Mouse (Mus musculus) forelimb bud, embryonic 11.5 days (tissue): ENCODE data around the gene Gm765.

Experiments used
- DNase-seq: peaks from one replicate; pipeline ENCODE4 v3.0.0-alpha.2; 2012; ENCODE audit warnings: low read depth, low spot score

The Gm765 gene

DNA sequence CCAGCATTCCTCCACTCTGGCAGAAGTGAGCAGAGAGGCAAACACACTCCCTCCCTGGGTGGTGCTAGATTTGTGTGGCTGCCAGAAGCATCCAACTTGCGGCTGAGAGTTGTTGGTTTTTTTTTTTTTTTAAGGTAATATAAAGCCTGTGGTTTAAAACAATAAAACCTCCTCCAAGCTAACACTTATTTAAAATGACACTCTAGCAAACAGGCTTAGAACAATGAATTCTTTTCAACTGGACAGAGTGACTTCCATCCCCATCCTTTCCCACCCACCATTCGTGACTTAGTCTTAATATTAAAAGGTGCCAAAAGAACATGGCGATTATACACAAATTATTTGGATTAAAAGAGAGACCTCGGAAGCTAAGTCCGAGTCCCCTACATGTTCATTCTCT is at the start of gene Gm765:
Gene Gm765 (minus strand): TSS at position 101 of the 400 bp plus-strand sequence.
- DNase-seq: no peak

DNA sequence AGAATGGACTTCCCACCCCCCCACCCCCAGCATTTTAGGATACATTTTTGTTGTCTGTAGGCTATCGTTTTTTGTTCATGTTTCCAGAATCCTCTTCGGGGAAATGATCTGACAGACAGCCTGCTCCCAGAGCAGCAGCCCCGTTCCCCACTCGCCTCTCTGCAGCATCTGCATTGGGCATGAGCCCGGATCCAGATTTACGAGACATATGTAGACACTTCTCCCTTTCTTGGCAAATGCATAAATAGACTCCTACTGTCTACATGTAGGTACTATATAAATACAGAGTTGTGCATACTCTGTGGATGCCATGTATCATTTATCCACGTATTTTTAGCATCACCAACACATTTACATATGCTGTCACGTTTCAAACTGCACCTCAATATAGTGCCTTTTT is 42.9 kb upstream of the Gm765 start:
- no peak for DNase-seq

DNA sequence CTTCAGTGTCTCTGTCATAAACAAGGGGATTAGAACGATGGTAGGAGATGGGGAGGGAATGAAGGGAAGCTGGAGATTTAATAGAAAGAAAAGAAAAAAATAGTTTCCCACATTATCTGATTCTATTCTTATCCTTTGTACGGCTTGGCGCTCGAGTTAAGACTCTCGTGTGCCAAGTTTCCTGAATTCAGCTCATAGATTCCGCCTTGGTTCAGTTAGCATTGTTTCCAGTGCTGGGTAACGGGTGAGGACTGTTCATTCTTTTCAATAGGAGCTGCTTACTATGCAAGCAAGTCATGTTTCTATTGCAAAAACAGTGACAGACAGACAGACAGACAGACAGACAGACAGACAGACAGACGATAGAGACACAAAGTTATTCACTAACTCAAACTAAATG is 41.9 kb upstream of the Gm765 start:
- DNase-seq: no peak

DNA sequence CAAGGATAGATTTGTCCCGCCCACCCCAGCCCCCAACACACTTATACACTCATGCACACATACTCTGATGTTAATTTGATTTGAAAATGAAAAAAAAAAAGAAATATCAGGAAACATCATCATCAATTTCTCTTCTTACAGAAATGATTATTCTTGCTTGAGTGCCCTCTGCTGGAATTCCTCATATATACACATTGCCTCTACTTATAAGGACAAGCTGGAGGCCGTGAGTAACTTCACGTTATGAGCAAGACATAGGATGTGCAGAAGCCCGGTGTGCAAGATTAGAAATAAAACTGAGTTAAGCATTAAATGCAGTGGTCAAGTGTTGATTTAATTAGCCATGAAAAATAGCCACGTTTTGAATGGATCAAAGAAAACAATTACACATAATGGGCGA is 40.9 kb upstream of the Gm765 start:
- peak; percentile 17 for DNase-seq

DNA sequence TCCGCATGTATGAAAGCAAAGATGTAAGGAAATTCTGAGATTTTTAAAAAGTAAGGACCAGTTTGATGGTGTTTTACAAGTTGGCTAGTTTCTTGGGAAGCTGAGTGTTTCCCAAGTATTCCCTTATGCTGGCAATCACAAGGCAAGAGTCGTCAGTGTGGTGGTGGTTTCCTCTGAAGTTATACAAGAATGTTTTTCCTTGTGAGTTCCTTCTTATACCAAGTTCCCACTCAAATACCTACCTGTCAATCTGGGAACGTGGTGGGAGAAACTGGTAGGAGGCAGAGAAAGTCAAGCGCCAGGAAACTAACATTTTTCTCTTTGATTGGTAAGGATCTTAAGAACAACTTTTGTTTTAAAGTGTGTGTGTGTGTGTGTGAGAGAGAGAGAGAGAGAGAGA is 23.6 kb upstream of the Gm765 start:
- no peak for DNase-seq

DNA sequence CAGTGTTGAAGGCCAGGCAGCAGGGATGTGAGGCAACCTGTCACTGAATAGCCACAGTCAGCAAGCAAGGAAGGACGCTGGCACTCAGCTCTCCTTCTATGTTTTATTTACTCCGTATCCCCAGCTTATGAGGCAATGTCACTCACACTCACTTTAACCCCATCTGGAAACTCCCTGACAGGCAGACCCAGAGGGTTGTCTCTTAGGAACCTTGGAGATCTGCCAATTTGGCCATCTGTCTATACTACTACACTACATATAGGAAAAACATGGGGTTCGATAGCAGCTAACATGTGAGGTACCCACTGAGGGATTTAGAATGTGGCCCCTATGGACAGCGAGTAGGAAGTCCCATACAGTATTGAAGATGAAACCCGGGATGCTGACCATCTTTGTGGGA is 12.7 kb upstream of the Gm765 start:
- no peak for DNase-seq

DNA sequence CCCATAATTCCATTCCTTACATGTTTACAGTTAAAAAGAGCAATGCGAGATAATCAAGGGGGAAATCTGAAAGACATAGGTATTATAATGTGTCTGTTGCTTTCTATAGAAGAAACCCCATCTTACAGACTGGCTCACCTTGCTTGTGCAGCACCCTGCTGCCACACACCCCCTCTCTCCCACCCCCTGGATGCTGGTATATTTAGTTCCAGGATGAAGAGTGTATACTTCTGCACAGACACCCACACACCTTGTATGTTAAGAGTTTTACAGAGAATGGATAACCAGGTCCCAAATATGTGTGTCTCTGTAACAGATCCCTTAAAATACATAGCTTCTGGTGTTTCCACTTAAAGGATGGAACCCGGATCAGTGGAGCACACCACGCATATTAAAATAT is 10.7 kb upstream of the Gm765 start:
- DNase-seq: no peak

DNA sequence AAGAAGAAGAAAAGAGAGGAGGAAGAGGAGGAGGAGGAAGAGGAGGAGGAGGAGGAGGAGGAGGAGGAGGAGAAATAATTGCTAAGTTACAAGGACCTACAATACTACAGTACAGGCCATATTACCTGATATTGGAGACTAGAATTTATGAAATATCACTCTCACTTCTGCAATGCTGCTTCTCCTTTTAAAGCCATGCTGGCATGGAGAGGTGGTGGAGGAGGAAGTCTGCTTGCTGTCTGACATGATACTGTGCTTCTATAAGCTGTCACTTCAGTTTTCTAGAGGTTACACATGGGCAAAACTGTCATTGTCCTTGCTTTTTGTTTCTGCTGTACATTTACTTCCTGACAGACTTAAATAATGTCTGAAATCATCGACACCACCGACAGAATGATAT is 9.8 kb downstream of the Gm765 start:
- no peak for DNase-seq

DNA sequence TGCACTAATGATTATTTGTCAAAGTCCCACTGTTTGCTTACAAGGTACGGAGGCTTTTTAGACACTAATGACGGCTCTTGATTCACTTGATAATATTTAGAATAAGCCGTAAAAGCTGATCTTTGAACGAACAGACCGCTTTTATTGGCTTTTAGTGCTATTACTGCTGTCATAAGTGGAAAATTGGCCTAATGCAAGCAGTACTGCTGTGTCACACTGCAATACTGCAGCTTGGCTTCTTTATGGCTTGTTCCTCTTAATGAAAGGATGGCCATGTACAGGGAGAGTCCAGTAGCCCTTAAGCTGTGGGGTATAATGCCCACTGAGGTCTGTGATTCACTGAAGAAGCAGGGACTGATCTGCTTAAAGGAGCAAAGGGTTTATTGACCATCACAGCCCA is 30.9 kb downstream of the Gm765 start:
- DNase-seq: no peak

DNA sequence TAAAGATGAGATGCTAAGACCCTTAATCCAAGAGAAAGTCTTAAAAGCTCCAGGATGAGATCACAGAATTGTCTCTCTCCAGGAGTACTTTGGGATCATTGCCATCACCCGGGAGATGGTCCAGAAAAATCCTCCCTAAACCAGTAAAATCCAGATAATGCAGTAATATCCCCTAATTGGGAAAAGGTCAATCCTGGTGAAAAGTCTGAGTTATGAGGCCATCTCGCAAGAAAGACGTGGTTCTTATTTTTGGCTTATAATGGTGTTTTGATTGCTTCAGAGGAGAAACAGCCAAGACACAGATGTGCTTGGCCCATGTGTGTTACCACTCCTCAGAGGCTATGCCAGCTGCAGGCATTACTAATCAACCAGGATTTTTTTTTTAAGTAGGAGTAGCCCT is 34.9 kb downstream of the Gm765 start:
- DNase-seq: no peak

DNA sequence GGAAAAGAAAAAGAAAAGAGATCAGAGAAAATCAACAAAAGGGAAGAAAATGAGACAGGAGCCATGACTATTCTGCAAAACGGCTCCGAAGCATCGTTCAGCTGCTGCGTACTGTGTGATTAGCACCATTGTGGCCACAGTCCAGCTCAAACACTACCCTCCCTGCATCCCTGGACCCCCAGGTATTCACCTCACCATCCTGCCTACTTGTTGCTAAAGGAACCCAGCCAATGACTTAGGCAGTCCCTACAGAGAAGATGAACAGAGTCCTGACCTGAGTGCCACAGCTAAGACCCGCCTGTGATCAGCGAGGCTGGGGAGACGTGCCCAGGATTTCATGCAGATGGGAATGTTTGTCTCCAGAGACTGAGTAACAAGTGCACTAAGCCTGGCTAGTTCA is 35.4 kb downstream of the Gm765 start:
- DNase-seq: no peak

DNA sequence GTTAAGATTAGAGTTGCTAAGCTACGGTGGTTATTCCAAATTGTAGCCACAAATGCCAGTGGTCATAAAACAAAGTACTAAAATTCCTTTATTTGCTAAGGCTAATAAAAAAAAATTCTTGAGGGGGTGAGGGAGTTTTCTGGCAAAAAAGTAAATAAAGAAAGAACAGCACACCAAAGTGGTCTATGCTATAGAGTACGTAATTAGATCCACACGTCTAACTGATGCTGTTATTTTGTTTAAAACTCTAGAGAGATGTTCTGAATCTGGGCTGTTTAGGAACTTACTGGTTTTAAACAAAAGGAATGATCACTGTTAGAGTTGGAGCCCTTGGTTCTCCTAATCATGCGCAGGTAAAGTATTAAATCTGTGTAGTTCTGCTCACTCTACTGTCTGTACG is 50.5 kb downstream of the Gm765 start:
- no peak for DNase-seq

DNA sequence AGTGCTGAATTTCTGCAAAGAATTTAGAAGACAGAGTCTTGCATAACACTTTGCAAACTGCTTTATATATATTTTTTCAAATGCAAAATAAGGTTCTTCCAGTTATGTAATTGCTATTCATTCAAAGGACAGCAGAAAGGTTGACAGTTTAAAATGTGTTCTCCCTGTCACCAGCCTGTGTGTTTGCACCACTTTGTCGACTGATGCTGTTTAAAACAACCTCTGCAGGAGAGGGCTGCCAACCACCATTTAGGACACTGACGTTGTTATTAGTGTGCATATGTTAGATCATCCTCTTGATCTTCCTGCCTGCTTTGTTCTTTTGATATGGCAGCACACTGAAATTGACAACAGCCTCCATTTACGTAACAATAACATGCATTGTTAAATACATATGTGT is 54.2 kb downstream of the Gm765 start:
- DNase-seq: no peak

DNA sequence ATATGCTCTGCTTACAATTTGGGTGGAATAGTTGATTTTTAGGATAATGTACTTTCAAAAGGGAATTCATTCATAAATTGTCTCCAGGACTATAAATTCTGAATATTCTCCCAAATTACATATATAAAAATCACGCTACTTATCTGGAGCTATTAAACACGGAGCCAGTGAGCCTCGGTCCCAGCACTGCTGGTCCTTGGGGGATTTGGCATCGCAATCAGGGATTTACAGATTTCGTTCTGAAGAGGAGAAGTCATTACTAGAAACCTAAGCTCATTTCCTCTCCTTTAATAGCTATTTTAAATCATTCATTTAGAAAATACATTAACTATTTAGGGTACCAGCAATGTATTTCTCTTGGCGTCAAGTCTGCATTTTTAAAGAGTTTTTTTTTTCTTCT is 55.0 kb downstream of the Gm765 start:
- DNase-seq: no peak

DNA sequence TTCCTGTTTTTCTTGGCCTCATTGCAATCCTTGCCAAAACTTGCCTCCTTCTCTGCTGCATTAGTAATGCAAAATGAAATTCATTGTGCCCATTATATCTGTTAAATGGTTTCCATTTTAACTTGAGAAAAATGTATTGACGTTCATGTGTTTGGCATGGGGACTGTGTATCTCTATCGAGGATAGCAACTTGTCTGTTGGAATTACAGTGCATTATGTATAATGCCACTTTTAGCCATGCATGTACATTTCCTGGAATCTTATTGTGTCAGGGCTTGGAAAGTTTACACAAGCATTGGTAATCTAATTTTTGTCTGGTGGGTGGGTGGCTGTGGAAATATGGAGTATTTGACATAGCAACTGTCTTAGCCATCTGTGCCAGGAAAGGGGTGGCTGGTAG is 57.4 kb downstream of the Gm765 start:
- DNase-seq: no peak

DNA sequence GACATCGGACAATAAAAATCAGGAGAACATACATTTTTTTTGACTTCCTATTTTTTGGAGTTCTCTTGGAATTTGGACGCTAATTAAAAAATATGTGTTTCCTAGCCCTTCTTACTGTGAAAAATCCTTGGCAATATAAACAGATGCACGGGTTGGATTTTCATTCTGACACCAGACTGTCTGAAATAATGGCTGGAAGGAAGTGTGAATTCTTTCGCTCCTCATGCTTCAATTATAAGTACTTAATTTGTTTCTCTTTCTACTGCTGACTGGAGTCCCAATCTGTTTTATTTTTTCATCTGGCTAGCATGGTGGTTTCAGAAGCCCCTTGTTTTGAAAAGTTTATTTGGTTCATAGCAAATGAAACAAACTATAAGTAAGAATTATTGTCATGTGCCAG is 59.8 kb downstream of the Gm765 start:
- DNase-seq: no peak

DNA sequence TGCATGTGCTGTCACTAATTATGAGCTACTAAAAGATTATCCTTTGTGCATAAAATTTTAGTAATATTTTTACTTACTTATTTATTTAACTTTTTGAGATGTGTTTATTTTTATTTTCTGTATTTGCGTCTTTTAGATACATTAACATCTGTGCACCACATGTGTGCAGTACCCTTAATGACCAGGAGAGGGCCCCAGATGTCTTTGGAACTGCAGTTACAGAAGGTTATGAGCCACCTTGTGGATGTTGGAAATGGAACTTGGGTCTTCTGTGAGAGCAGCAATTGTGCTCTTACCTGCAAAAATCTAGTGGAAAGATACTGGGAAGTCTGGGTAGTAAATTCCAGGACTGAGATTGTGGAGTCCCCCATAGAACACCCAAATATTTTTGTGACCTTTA is 71.0 kb downstream of the Gm765 start:
- peak; percentile 51 for DNase-seq

DNA sequence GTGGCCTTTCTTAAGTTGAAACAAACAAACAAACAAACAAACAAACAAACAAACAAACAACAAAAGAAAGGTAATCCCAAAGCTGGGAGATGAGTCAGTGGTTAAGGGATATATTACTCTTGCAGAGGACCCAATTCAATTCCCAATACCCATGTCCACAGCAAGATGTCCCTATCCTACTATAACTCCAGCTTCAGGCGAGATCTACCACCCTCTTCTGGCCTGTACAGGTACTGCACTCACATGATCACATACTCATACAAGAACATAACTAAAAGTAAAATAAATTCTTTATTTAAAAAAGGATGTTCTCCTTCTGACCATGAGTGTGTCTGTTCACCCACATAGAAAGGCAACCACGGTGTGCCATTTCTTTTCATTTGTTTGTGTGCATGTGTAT is 79.6 kb downstream of the Gm765 start:
- DNase-seq: no peak

DNA sequence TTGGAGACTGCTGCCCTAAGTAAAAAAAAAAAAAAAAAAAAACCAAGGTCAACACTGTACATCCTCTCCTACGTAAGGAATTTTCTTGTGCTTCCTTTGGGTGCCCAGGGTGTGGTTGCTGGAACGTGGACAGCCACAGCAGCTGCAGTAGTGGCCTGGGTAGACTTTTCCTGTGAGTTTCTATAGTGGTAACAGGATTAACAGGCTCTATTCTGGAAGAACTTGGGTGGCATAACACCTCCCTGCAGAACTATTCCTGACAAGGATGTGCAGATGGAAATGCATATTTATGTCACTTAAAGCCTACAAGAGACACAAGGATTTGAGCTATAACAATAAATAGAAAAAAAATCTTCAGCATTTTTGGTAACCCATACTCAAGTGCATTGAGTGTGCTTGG is 83.5 kb downstream of the Gm765 start:
- no peak for DNase-seq

DNA sequence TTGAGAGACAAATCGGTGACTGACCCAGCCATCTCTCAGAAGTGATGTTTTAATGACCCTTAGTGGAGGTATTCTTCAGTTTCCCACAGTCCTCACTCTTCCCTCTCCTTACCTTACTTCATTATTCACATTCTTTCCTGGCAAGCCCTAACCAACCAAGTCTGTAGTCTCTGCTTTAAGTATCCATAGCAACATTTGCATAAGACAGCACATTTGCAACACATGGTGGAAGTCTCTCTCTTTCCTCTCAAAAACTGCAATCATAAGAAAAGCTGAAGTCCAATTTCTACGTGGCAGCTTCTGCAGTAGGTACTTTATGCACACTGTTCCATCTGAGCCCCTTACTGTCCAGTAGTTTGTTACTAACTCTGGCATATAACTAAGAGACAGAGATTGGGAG is 96.1 kb downstream of the Gm765 start:
- DNase-seq: no peak

DNA sequence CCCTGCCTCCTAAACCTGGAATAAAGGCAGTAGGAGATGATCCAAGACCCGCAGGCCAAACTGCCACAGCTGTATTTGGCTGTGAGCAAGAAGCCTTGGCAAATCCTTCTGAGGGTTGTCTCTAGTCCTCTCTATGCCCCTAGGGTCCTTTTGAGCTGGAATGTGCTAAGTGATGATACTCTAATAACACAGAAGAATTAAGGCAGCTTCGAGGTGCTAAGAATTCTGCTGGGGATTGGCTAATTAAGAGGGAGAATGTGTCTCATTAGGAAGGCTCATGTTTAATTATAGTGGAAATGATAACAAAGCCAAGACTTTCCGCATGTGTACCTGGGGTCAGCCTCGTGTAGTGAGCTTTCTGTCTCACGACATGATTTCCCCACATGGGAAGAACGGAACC is 99.4 kb downstream of the Gm765 start:
- no peak for DNase-seq

DNA sequence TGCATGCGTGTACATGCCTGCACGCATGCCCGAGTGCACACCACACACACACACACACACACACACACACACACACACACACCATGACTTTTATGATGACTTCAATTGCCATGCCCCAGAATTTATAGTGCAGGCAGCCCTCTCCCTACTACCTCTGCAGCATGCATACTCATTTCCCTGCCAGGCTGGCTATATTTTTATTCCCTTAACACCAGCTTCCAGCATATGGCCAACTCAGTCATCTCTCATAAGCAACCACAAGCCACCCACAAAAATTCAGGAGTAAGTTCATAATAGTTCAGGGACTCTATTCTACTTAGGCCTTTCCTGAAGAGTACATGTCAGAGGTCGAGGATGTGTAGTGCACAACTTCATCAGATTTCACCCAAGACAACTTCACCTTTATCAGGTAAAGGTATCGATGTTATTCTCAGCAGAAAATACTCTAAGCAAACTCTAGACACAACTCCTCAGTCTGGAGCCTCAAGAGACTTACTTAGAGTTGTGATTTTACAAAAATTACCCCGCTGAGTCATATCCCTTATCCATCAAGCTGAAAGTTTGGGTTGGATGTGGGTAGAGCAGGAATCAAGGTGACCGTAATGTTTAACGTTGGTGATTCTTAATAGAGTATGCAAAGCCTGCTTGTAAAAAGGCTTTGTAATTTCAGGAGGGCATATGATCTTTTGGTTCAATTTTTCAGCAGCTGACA is 101.8 kb downstream of the Gm765 start:
- no peak for DNase-seq

DNA sequence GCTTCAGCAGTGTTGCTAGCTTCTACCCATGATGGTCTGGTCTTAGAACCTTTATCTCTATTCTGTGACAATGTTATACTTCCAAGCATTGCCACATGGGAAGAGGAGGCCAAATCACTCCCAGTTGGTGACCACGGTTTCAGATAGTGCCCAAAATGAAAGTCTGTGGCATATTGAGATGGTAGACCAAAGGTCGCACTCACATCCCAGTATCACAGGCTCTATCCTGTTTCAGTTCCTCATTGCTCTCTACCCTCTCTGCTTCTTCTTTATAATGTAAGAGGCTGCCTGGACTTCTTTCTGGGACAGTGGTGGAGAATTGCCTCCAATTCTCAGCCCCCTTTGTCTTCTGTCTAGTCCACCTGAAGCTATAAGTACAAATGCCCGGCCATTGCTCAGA is 108.5 kb downstream of the Gm765 start:
- DNase-seq: no peak

DNA sequence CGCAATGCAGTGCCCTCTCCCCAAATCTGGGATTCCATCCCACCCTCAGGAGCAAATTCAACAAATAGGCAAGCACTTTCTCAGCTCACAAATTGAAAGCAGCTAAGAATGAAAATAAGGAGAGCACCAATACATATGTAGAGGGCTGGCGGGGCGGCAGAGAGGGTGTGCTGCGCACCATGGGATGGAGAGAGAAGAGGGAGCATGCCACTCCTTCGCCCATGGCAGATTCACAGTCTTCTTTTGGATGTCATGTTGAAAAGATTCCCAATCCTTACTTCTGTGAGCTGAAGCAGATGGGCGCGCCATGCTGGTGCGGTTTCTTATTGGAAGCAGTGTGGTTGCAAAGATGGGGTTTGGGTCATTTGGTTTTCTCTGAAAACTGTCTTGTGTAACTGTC is 118.6 kb downstream of the Gm765 start:
- DNase-seq: no peak
